Mouse (Mus musculus) heart, embryonic 15.5 days (tissue): Measurements from ENCODE around the gene Slfn5. TPM values are rescaled to one million over a fixed set of nuclear protein-coding genes. Genes with fewer than 3 reads are reported as not detected.

Experiments
- ATAC-seq: fragments of 200-750 bp; cut with Nextera tagmentation; replicated peaks from 2 replicates; pipeline ENCODE4 v1.8.0; 2017; ENCODE audit warnings: low read depth, moderate TSS enrichment; ENCODE audit not compliant: insufficient number of reproducible peaks, insufficient read depth, low FRiP score
- H3K27ac ChIP-seq: fragments of 300-500 bp; sonication (generic); 2 replicates; pipeline ENCODE4 v1.5.1; 2015; ENCODE audit warnings: mild to moderate bottlenecking, inconsistent platforms
- H3K27me3 ChIP-seq: fragments of 300-500 bp; sonication (generic); 2 replicates; pipeline ENCODE4 v1.6.1; 2015; ENCODE audit warnings: inconsistent platforms
- H3K36me3 ChIP-seq: fragments of 300-500 bp; sonication (generic); 2 replicates; pipeline ENCODE4 v1.6.1; 2015; ENCODE audit warnings: mild to moderate bottlenecking, inconsistent platforms
- H3K4me1 ChIP-seq: fragments of 300-500 bp; sonication (generic); replicated peaks from 2 replicates; pipeline ENCODE4 v1.6.1; 2015; ENCODE audit warnings: inconsistent platforms
- H3K4me2 ChIP-seq: fragments of 300-500 bp; sonication (generic); 2 replicates; pipeline ENCODE4 v1.6.1; 2015; ENCODE audit warnings: inconsistent platforms, mild to moderate bottlenecking, moderate library complexity
- H3K4me3 ChIP-seq: fragments of 300-500 bp; sonication (generic); 2 replicates; pipeline ENCODE4 v1.5.1; 2015; ENCODE audit warnings: mild to moderate bottlenecking, inconsistent platforms
- H3K9ac ChIP-seq: fragments of 300-500 bp; sonication (generic); 2 replicates; pipeline ENCODE4 v1.6.1; 2015; ENCODE audit warnings: mild to moderate bottlenecking, inconsistent platforms
- H3K9me3 ChIP-seq: fragments of 300-500 bp; sonication (generic); replicated peaks from 2 replicates; pipeline ENCODE4 v1.6.1; 2016; ENCODE audit warnings: inconsistent platforms
- WGBS: fragments of 180-500 bp; shearing (Covaris S2); methylation state at CpG from one replicate; pipeline ENCODE4 v1.1.7; 2015; ENCODE audit warnings: mixed read lengths; 5-methylcytosine and 5-hydroxymethylcytosine counted together
- polyA plus RNA-seq: library from polyadenylated mRNA; unstranded; fragments of >200 nt; fragmentation: Nextera tagmentation; extraction: Ambion mirVana; gene quantifications from 2 replicates; pipeline ENCODE4 v1.2.1, GENCODE M21; 2015

The Slfn5 gene
- polyA plus RNA-seq, 1 experiment from 2014 or later, result 6.7 TPM

- Histone ChIP-seq H3K27ac (no peak overlapping the region), H3K9me3 (no peaks in the 10 kb centered on the region), H3K4me1 (peaks cover 27% of the 10 kb centered on the region), H3K36me3 (no peaks in the 10 kb centered on the region), H3K27me3 (peaks cover 6% of the 10 kb centered on the region; the same call in 1 of the 2 replicates), H3K4me3 (no peak overlapping the region), H3K9ac (no peak overlapping the region), H3K4me2 (no peak overlapping the region)
- no peak for ATAC-seq
- 68% methylated on average over 9 of the region's 9 CpGs for WGBS
Measured at GRCm38 (mm10) chr11:82949036-82949435, 2.1 kb upstream of the Slfn5 start.

GRCm38 (mm10) chr11:82951865-82952611, 889 bp downstream of the Slfn5 start:
- H3K4me2 ChIP-seq, result peak overlapping the region; percentile 60
- H3K4me1 ChIP-seq, result peaks cover 17% of the 10 kb centered on the region
- no peaks in the 10 kb centered on the region for H3K9me3 ChIP-seq
- no peaks in the 10 kb centered on the region for H3K36me3 ChIP-seq
- H3K4me3 ChIP-seq, result peak overlapping the region; percentile 47
- H3K27me3 ChIP-seq, result peaks cover 6% of the 10 kb centered on the region; the same call in 1 of the 2 replicates
- peak; percentile 73 for ATAC-seq
- peak overlapping the region; percentile 73 for H3K27ac ChIP-seq
- H3K9ac ChIP-seq, result peak overlapping the region; percentile 38
- WGBS, result 3% methylated on average over 28 of the region's 28 CpGs

- Histone ChIP-seq H3K27ac (peak overlapping the region; percentile 73), H3K9ac (peak overlapping the region; percentile 38; the same call in 1 of the 2 replicates), H3K4me2 (peak overlapping the region; percentile 60), H3K9me3 (no peaks in the 10 kb centered on the region), H3K36me3 (no peaks in the 10 kb centered on the region), H3K4me3 (peak overlapping the region; percentile 47), H3K4me1 (peaks cover 17% of the 10 kb centered on the region), H3K27me3 (peaks cover 6% of the 10 kb centered on the region; the same call in 1 of the 2 replicates)
- 54% methylated on average over 9 of the region's 9 CpGs for WGBS
- ATAC-seq, result peak; percentile 33; the same call in 1 of the 2 replicates
Measured at GRCm38 (mm10) chr11:82952612-82953542, 1.7 kb downstream of the Slfn5 start.

GRCm38 (mm10) chr11:82954631-82955030, 3.5 kb downstream of the Slfn5 start:
- Histone ChIP-seq H3K27ac (no peak overlapping the region), H3K27me3 (peaks cover 6% of the 10 kb centered on the region; the same call in 1 of the 2 replicates), H3K4me3 (no peak overlapping the region), H3K36me3 (no peaks in the 10 kb centered on the region), H3K9ac (no peak overlapping the region), H3K4me2 (no peak overlapping the region), H3K4me1 (peaks cover 17% of the 10 kb centered on the region), H3K9me3 (no peaks in the 10 kb centered on the region)
- 76% methylated on average over 6 of the region's 6 CpGs for WGBS
- no peak for ATAC-seq

- H3K27me3 ChIP-seq, result peaks cover 12% of the 10 kb centered on the region
- H3K4me3 ChIP-seq, result no peak overlapping the region
- H3K4me1 ChIP-seq, result peaks cover 6% of the 10 kb centered on the region
- ATAC-seq, result no peak
- H3K9ac ChIP-seq, result no peak overlapping the region
- H3K4me2 ChIP-seq, result no peak overlapping the region
- H3K27ac ChIP-seq, result no peak overlapping the region
- WGBS, result 58% methylated on average over 10 of the region's 10 CpGs
- H3K36me3 ChIP-seq, result no peaks in the 10 kb centered on the region
- no peaks in the 10 kb centered on the region for H3K9me3 ChIP-seq
Measured at GRCm38 (mm10) chr11:82956925-82957324, 5.8 kb downstream of the Slfn5 start.

GRCm38 (mm10) chr11:82959613-82960012, 8.5 kb downstream of the Slfn5 start:
- Histone ChIP-seq H3K9ac (no peak overlapping the region), H3K4me1 (no peaks in the 10 kb centered on the region), H3K4me3 (no peak overlapping the region), H3K9me3 (no peaks in the 10 kb centered on the region), H3K36me3 (no peaks in the 10 kb centered on the region), H3K27me3 (peaks cover 5% of the 10 kb centered on the region; the same call in 1 of the 2 replicates), H3K4me2 (no peak overlapping the region), H3K27ac (no peak overlapping the region)
- ATAC-seq, result no peak
- 11% methylated on average over 4 of the region's 4 CpGs for WGBS

- Histone ChIP-seq H3K9me3 (no peaks in the 10 kb centered on the region), H3K4me3 (no peak overlapping the region), H3K27ac (no peak overlapping the region), H3K36me3 (no peaks in the 10 kb centered on the region), H3K4me2 (no peak overlapping the region), H3K9ac (no peak overlapping the region), H3K27me3 (peaks cover 5% of the 10 kb centered on the region; the same call in 1 of the 2 replicates), H3K4me1 (no peaks in the 10 kb centered on the region)
- 48% methylated on average over 2 of the region's 2 CpGs for WGBS
- no peak for ATAC-seq
Measured at GRCm38 (mm10) chr11:82961743-82962142, 10.6 kb downstream of the Slfn5 start.

- Histone ChIP-seq H3K4me3 (no peak overlapping the region), H3K27me3 (peaks cover 5% of the 10 kb centered on the region; the same call in 1 of the 2 replicates), H3K9me3 (no peaks in the 10 kb centered on the region), H3K27ac (no peak overlapping the region), H3K4me1 (no peaks in the 10 kb centered on the region), H3K36me3 (no peaks in the 10 kb centered on the region), H3K9ac (no peak overlapping the region), H3K4me2 (no peak overlapping the region)
- 77% methylated on average over 8 of the region's 8 CpGs for WGBS
- no peak for ATAC-seq
Measured at GRCm38 (mm10) chr11:82962215-82962614, 11.1 kb downstream of the Slfn5 start.

GRCm38 (mm10) chr11:82970712-82971589, 19.8 kb downstream of the Slfn5 start:
- Histone ChIP-seq H3K9ac (peak overlapping the region; percentile 15), H3K4me3 (peak overlapping the region; percentile 29), H3K27ac (peak overlapping the region; percentile 51), H3K4me1 (peaks cover 19% of the 10 kb centered on the region), H3K4me2 (peak overlapping the region; percentile 59), H3K27me3 (no peaks in the 10 kb centered on the region), H3K9me3 (no peaks in the 10 kb centered on the region), H3K36me3 (no peaks in the 10 kb centered on the region)
- WGBS, result 10% methylated on average over 31 of the region's 31 CpGs
- ATAC-seq, result 0 out of 2 replicates have a peak, but pooled peaks have one; percentile 64

- Histone ChIP-seq H3K4me2 (peak overlapping the region; percentile 59), H3K9me3 (no peaks in the 10 kb centered on the region), H3K4me3 (0 out of 2 replicates have a peak overlapping the region, but pooled peaks have one; percentile 29), H3K4me1 (peaks cover 19% of the 10 kb centered on the region), H3K9ac (no peak overlapping the region), H3K27ac (peak overlapping the region; percentile 51; the same call in 1 of the 2 replicates), H3K36me3 (no peaks in the 10 kb centered on the region), H3K27me3 (no peaks in the 10 kb centered on the region)
- WGBS, result 70% methylated on average over 11 of the region's 11 CpGs
- ATAC-seq, result no peak
Measured at GRCm38 (mm10) chr11:82971590-82971974, 20.4 kb downstream of the Slfn5 start.
